Mouse (Mus musculus) ES-Bruce4 (cell line): ENCODE measurements around the gene Tecpr1.

Experiments used
- CTCF ChIP-seq: IDR thresholded peaks from one replicate; pipeline ENCODE4 v1.8.1; 2011; ENCODE audit warnings: low read depth, low read length
- EP300 ChIP-seq: IDR thresholded peaks from 2 replicates; pipeline ENCODE4 v1.6.1; 2011; ENCODE audit warnings: low read depth, low read length; ENCODE audit not compliant: insufficient read depth
- POLR2A ChIP-seq: IDR thresholded peaks from one replicate; pipeline ENCODE4 v1.8.1; 2011; ENCODE audit warnings: low read length; ENCODE audit not compliant: insufficient read depth

GRCm38 (mm10) chr5:144247906-144248585 lies 24.6 kb upstream of the Tecpr1 start:
- TF ChIP-seq CTCF = no peak
- TF ChIP-seq POLR2A = no peak
- TF ChIP-seq EP300 = no peak
